Mouse (Mus musculus): ENCODE results near the gene 4933427D14Rik. TPM values are rescaled to one million over a fixed set of nuclear protein-coding genes. Genes with fewer than 3 reads are reported as not detected.
A peak's percentile ranks its signal among the peaks of the same experiment; 100 is the strongest.

Gene 4933427D14Rik
- total and polyA plus RNA-seq, 3 experiments: 14.5 to 19.6 TPM; not detected in 1

- Histone ChIP-seq H3K27ac (ENCODE audit: control insufficient read depth, low read depth, low read length) (no peak overlapping the region), H3K79me2 (ENCODE audit: control insufficient read depth, insufficient read depth, low read length, poor library complexity) (no peaks in the 10 kb centered on the region), H3K4me1 (ENCODE audit: control insufficient read depth in 1 of 2, insufficient read depth in 2 of 2, low read length in 2 of 2) (peaks cover 0 to 5% of the 10 kb centered on the region in 2 experiments; a peak in 2 of 4 replicates), H3K4me3 (ENCODE audit: control insufficient read depth in 1 of 2, insufficient read depth in 1 of 2, low read depth in 2 of 2, low read length in 2 of 2) (no peak overlapping the region), H3K36me3 (ENCODE audit: control insufficient read depth in 1 of 2, insufficient read depth in 2 of 2, low read length in 2 of 2) (no peaks in the 10 kb centered on the region), H3K9me3 (replicated peaks; ENCODE audit: insufficient read depth, low read length) (no peaks in the 10 kb centered on the region), H3K27me3 (ENCODE audit: control insufficient read depth in 1 of 2, insufficient read depth in 2 of 2, low read length in 2 of 2) (peaks cover 3 to 5% of the 10 kb centered on the region in 2 experiments), H3K9ac (ENCODE audit: control insufficient read depth, low read depth, low read length, poor library complexity, severe bottlenecking) (no peak overlapping the region)
- TF ChIP-seq POLR2A (IDR thresholded peaks at IDR 0.05; ENCODE audit: control insufficient read depth in 1 of 2, insufficient read depth in 1 of 2, low read depth in 1 of 2, low read length in 2 of 2, poor library complexity in 1 of 2) (no peak), POLR2AphosphoS5 (IDR thresholded peaks at IDR 0.05; ENCODE audit: borderline replicate concordance, low read depth, low read length) (no peak), POLR2AphosphoS2 (IDR thresholded peaks at IDR 0.05; ENCODE audit: low read length) (no peak), UBTF (IDR thresholded peaks at IDR 0.05; ENCODE audit: borderline replicate concordance, insufficient read depth, low read depth, low read length) (no peak), HCFC1 (IDR thresholded peaks at IDR 0.05; ENCODE audit: low read depth, low read length) (no peak), MAFK (IDR thresholded peaks at IDR 0.05; ENCODE audit: borderline replicate concordance, low read depth, low read length) (no peak), CHD2 (IDR thresholded peaks at IDR 0.05; ENCODE audit: low read length) (no peak), ZMIZ1 (IDR thresholded peaks at IDR 0.05; ENCODE audit: low read depth, low read length) (no peak), BHLHE40 (IDR thresholded peaks at IDR 0.05; ENCODE audit: borderline replicate concordance, low read depth, low read length) (no peak), RAD21 (IDR thresholded peaks at IDR 0.05; ENCODE audit: low read depth, low read length) (no peak), KAT2A (conservative IDR thresholded peaks at IDR 0.05; ENCODE audit: low read depth, low read length) (no peak), CHD1 (IDR thresholded peaks at IDR 0.05; ENCODE audit: low read depth, low read length) (no peak), MAX (IDR thresholded peaks at IDR 0.05; ENCODE audit: low read length) (no peak), GATA1 (IDR thresholded peaks at IDR 0.05; ENCODE audit: low read depth, low read length) (no peak), NRF1 (IDR thresholded peaks at IDR 0.05; ENCODE audit: insufficient read depth, low read depth, low read length, poor library complexity, severe bottlenecking) (no peak)
- DNase-seq (ENCODE audit: low read depth, low spot score): no peak
These were observed 16.2 kb upstream of the 4933427D14Rik start for GRCm38 (mm10) chr11:72223414-72223813.

GRCm38 (mm10) chr11:72221278-72221677 is 14.0 kb upstream of the 4933427D14Rik start:
- no peaks in the 10 kb centered on the region for H3K9me3 ChIP-seq (replicated peaks; ENCODE audit: insufficient read depth, low read length)
- no peaks in the 10 kb centered on the region for H3K79me2 ChIP-seq (ENCODE audit: control insufficient read depth, insufficient read depth, low read length, poor library complexity)
- H3K4me1 ChIP-seq (ENCODE audit: control insufficient read depth in 1 of 2, insufficient read depth in 2 of 2, low read length in 2 of 2): peaks cover 0 to 5% of the 10 kb centered on the region in 2 experiments; a peak in 2 of 4 replicates
- H3K4me3 ChIP-seq (ENCODE audit: control insufficient read depth in 1 of 2, insufficient read depth in 1 of 2, low read depth in 2 of 2, low read length in 2 of 2): peak overlapping the region in 1 of 2 experiments; percentile 13; a peak in 1 of 4 replicates
- peak overlapping the region; percentile 41 for H3K9ac ChIP-seq (ENCODE audit: control insufficient read depth, low read depth, low read length, poor library complexity, severe bottlenecking)
- H3K27ac ChIP-seq (ENCODE audit: control insufficient read depth, low read depth, low read length): no peak overlapping the region; the same call in 1 of the 2 replicates
- DNase-seq (ENCODE audit: low read depth, low spot score): peak; percentile 94
- no peaks in the 10 kb centered on the region; a peak in 1 of 4 replicates for H3K27me3 ChIP-seq (ENCODE audit: control insufficient read depth in 1 of 2, insufficient read depth in 2 of 2, low read length in 2 of 2)
- no peaks in the 10 kb centered on the region for H3K36me3 ChIP-seq (ENCODE audit: control insufficient read depth in 1 of 2, insufficient read depth in 2 of 2, low read length in 2 of 2)
- TF ChIP-seq MEF2A (IDR thresholded peaks at IDR 0.05; ENCODE audit: extremely low read depth, insufficient replicate concordance, low read depth, low read length, poor library complexity, severe bottlenecking): no peak
- no peak for TF ChIP-seq MXI1 (IDR thresholded peaks at IDR 0.05; ENCODE audit: low read depth, low read length)
- no peak for TF ChIP-seq MAZ (IDR thresholded peaks at IDR 0.05; ENCODE audit: low read depth, low read length)
- no peak for TF ChIP-seq JUND (IDR thresholded peaks at IDR 0.05; ENCODE audit: low read depth, low read length)
- TF ChIP-seq MYC (IDR thresholded peaks at IDR 0.05; ENCODE audit: low read depth, low read length): 0 out of 2 replicates have a peak, but pooled peaks have one; percentile 58
- no peak for TF ChIP-seq KAT2A (conservative IDR thresholded peaks at IDR 0.05; ENCODE audit: low read depth, low read length)
- no peak for TF ChIP-seq CHD2 (IDR thresholded peaks at IDR 0.05; ENCODE audit: low read length)
- TF ChIP-seq GATA1 (IDR thresholded peaks at IDR 0.05; ENCODE audit: low read depth, low read length): no peak
- TF ChIP-seq BHLHE40 (IDR thresholded peaks at IDR 0.05; ENCODE audit: borderline replicate concordance, low read depth, low read length): peak; percentile 37; the same call in 1 of the 2 replicates
- TF ChIP-seq HCFC1 (IDR thresholded peaks at IDR 0.05; ENCODE audit: low read depth, low read length): 0 out of 2 replicates have a peak, but pooled peaks have one; percentile 23
- no peak for TF ChIP-seq CHD1 (IDR thresholded peaks at IDR 0.05; ENCODE audit: low read depth, low read length)
- no peak for TF ChIP-seq TAL1 (IDR thresholded peaks at IDR 0.05; ENCODE audit: low read length)
- TF ChIP-seq USF1 (IDR thresholded peaks at IDR 0.05; ENCODE audit: low read depth, low read length): no peak
- peak; percentile 42; the same call in 1 of the 2 replicates for TF ChIP-seq ZC3H11A (IDR thresholded peaks at IDR 0.05; ENCODE audit: low read depth, low read length)
- no peak for TF ChIP-seq ZNF384 (IDR thresholded peaks at IDR 0.05; ENCODE audit: low read depth, low read length)
- TF ChIP-seq MAFK (IDR thresholded peaks at IDR 0.05; ENCODE audit: borderline replicate concordance, low read depth, low read length): no peak
- no peak for TF ChIP-seq E2F4 (IDR thresholded peaks at IDR 0.05; ENCODE audit: borderline replicate concordance, low read depth, low read length)
- no peak for TF ChIP-seq ETS1 (IDR thresholded peaks at IDR 0.05; ENCODE audit: low read depth, low read length)
- TF ChIP-seq MYB (IDR thresholded peaks at IDR 0.05; ENCODE audit: low read depth, low read length): no peak
- peak in 1 of 2 experiments; percentile 25; a peak in 1 of 4 replicates for TF ChIP-seq POLR2A (IDR thresholded peaks at IDR 0.05; ENCODE audit: control insufficient read depth in 1 of 2, insufficient read depth in 1 of 2, low read depth in 1 of 2, low read length in 2 of 2, poor library complexity in 1 of 2)
- no peak for TF ChIP-seq POLR2AphosphoS2 (IDR thresholded peaks at IDR 0.05; ENCODE audit: low read length)
- peak; percentile 68 for TF ChIP-seq RAD21 (IDR thresholded peaks at IDR 0.05; ENCODE audit: low read depth, low read length)
- TF ChIP-seq NRF1 (IDR thresholded peaks at IDR 0.05; ENCODE audit: insufficient read depth, low read depth, low read length, poor library complexity, severe bottlenecking): no peak
- no peak; the same call in 1 of the 2 replicates for TF ChIP-seq NELFE (IDR thresholded peaks at IDR 0.05; ENCODE audit: low read depth, low read length)

Measured in MEL (cell line).